Mouse (Mus musculus) midbrain, embryonic 14.5 days (tissue): ENCODE measurements around the gene Olfr164. TPM values are rescaled to one million over a fixed set of nuclear protein-coding genes. Genes with fewer than 3 reads are reported as not detected.

ENCODE experiments used
- microRNA-seq: library from miRNA; unstranded; fragments of <30 nt; microRNA quantifications from one replicate; pipeline ENCODE4, GENCODE M21; 2016
- polyA plus RNA-seq: library from polyadenylated mRNA; unstranded; fragments of >200 nt; fragmentation: Nextera tagmentation; extraction: Ambion mirVana; gene quantifications from 2 replicates; pipeline ENCODE4 v1.2.1, GENCODE M21; 2014

Gene Olfr164
- polyA plus RNA-seq, 1 experiment from 2014 or later: not detected

Small RNAs within 50 kb of the gene (microRNA-seq; reads per million reads assigned to microRNA genes)
- not detected for gene Gm23612

Other genes starting within 250 kb of the Olfr164 start
- not detected in 2 replicates for gene Olfr165, start 109.1 kb upstream of the Olfr164 start, polyA plus RNA-seq
- not detected in 2 replicates for gene Olfr166, start 169.6 kb upstream of the Olfr164 start, polyA plus RNA-seq
- not detected in 2 replicates for gene Olfr167, start 208.2 kb upstream of the Olfr164 start, polyA plus RNA-seq
- not detected in 2 replicates for gene Olfr168, start 221.5 kb upstream of the Olfr164 start, polyA plus RNA-seq